In the genomic region with DNA sequence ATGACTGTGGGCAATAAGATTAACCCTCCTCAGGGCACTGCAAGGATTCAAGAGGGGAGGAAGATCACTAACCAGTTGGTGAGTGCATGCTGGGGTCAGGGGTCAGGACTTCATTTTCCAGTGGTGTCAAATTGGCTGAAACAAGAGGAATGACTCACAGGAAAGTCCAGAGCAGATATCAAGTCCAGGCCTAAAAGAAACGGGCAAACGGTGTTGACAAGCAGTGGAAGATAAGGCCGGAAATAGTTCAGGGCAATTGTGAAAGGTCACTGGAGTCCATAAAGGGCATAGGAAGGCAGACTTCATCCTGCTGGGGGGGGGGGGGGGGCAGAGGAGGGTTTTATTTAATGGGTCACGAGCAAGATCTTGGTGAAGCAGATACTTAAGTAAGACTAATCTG, we compare ENCODE assay signal across 11 mouse cellular contexts.
A peak's percentile ranks its signal among the peaks of the same experiment; 100 is the strongest.
DNase-seq lines count a peak whose midpoint lies in the region; ATAC-seq lines count a peak whose summit lies in the region.
"Had no signal": no experiment of that assay in that cellular context is flagged by ENCODE, and none has a peak within 500 bp of the region (broad histone marks: within the 10 kb centered on the region; RNA-seq: fewer than 3 reads in every experiment).

No protein-coding gene starts in this region.

- no peaks in the 10 kb centered on the region for H3K36me3 ChIP-seq in heart, embryonic 16.5 days (ENCODE audit: control insufficient read depth, insufficient read depth)
- H3K36me3 ChIP-seq: midbrain, embryonic 12.5 days had no signal

- H3K9ac ChIP-seq in heart, embryonic 16.5 days (ENCODE audit: low read length): no peak overlapping the region
- H3K9ac ChIP-seq: hindbrain, embryonic 14.5 days; midbrain, embryonic 12.5 days had no signal

- peaks cover 12% of the 10 kb centered on the region for H3K4me1 ChIP-seq in heart, embryonic 16.5 days (ENCODE audit: control insufficient read depth, insufficient read depth, low read length)

- no peak overlapping the region for H3K4me3 ChIP-seq in heart, embryonic 16.5 days (ENCODE audit: low read length)
- H3K4me3 ChIP-seq: midbrain, embryonic 12.5 days had no signal

- WGBS in heart, embryonic 16.5 days: 17% methylated on average over 4 of the region's 4 CpGs

- peak; percentile 4 for DNase-seq in kidney, adult 11 months
- DNase-seq in kidney, adult 8-10 months: no peak
- peak; percentile 40 for DNase-seq in embryo, embryonic 9.5 days (ENCODE audit: extremely low spot score)
- peak; percentile 6 to 19 for DNase-seq in kidney, postnatal 36 days
- no peak for DNase-seq in cerebellum, adult 8-10 months
- no peak for DNase-seq in thymus, postnatal 14 days
- DNase-seq: cerebellum, adult 9-10 months had no signal

- H3K4me2 ChIP-seq in heart, embryonic 16.5 days (ENCODE audit: low read depth, low read length): peak overlapping the region; percentile 24; the same call in 1 of the 2 replicates
- H3K4me2 ChIP-seq: hindbrain, embryonic 14.5 days; midbrain, embryonic 12.5 days had no signal

- peak; percentile 82 for ATAC-seq in heart, embryonic 16.5 days (replicated peaks; ENCODE audit: extremely low read depth, insufficient read depth, low FRiP score)
- no peak for ATAC-seq in frontal cortex, adult (ENCODE audit: low TSS enrichment)

- no peaks in the 10 kb centered on the region for H3K9me3 ChIP-seq in heart, embryonic 16.5 days (replicated peaks; ENCODE audit: control insufficient read depth, low read length)
- H3K9me3 ChIP-seq: midbrain, embryonic 12.5 days had no signal

- no peaks in the 10 kb centered on the region for H3K27me3 ChIP-seq in heart, embryonic 16.5 days (ENCODE audit: control insufficient read depth, insufficient read depth, low read length)
- H3K27me3 ChIP-seq: midbrain, embryonic 12.5 days had no signal

- H3K27ac ChIP-seq in heart, embryonic 16.5 days (ENCODE audit: low read length): peak overlapping the region; percentile 57
- H3K27ac ChIP-seq: hindbrain, embryonic 14.5 days; midbrain, embryonic 12.5 days had no signal

Comparison
In these comparisons a context has a peak if more than half of its experiments do, and no peak if none do; other contexts are left out.
1. DNase-seq: peak in kidney, adult 11 months (single experiment), embryo, embryonic 9.5 days (single experiment) and kidney, postnatal 36 days (2 of 2); none in kidney, adult 8-10 months (0 of 2), cerebellum, adult 8-10 months (single experiment) and thymus, postnatal 14 days (single experiment).